Mouse (Mus musculus) liver, adult (tissue): ENCODE data around the gene Gm266.

Experiments
- GATA4 ChIP-seq: IDR thresholded peaks from 2 replicates; pipeline ENCODE4 v1.6.1; 2014; ENCODE audit warnings: mild to moderate bottlenecking, low read length; ENCODE audit not compliant: insufficient replicate concordance

The Gm266 gene

GRCm38 (mm10) chr12:111513673-111514072 lies 28.1 kb upstream of the Gm266 start:
- no peak for TF ChIP-seq GATA4

- no peak for TF ChIP-seq GATA4
These were observed 27.0 kb upstream of the Gm266 start for GRCm38 (mm10) chr12:111512572-111513063.

DNA sequence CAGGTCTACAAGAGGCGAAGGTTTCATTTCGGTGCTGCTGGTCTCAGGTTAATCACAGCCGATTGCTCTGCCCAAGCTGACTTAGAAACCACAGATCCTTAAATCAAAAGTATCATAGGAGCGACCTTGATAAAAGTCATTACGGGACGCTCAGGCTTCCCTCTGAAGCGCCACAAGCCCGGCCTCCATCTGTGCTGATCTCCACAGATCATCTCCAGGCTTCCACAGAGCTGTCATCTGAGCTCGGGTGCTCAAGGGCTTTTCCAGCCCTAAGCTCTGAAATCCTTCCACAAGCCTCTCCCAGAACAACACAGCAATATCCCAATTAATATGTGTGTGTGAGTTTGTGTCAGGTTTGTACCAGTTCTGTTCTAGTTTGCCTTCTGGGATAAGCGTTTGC lies 22.3 kb upstream of the Gm266 start:
- TF ChIP-seq GATA4: no peak

DNA sequence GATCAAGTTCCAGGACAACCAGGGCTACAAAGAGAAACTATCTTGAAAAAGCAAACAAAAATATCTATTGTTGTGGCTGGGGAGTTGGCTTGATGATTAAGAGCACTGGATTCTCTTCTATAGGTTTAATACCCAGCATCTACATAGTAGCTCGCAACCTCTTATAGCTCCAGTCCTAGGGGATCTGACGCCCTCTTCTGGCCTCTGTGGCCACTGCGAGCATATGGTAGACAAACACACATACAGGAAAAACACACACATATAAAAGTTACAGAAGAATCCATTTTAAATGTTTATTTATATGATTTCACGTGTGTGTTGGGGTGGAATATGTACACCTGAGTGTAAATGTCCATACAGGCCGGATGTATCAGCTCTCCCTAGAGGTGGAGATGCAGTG lies 21.4 kb upstream of the Gm266 start:
- TF ChIP-seq GATA4: no peak

- TF ChIP-seq GATA4: no peak
These were observed 19.3 kb upstream of the Gm266 start for GRCm38 (mm10) chr12:111504904-111505303.

GRCm38 (mm10) chr12:111503571-111503970 lies 17.9 kb upstream of the Gm266 start:
- TF ChIP-seq GATA4: no peak

GRCm38 (mm10) chr12:111503063-111503567 lies 17.5 kb upstream of the Gm266 start:
- no peak for TF ChIP-seq GATA4

DNA sequence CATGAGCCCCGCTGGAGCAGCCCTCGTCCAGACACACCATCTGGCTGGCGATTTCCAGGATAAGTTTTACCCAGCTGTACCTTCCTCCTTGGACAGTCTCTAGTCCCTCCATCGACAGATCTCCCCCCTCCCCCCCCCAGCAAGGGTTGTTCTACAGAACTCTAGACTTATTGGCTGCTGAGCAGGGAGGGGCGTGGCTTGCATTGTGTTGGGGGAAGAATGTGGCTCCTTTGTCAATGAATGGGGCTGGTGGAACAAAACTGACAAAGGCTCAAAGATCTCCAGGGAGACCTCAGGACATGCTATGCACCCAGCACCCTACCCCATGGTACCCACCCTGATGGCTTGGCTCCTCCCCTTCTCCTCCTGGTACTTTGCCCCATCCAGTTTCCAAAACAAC lies 15.1 kb upstream of the Gm266 start:
- no peak for TF ChIP-seq GATA4

GRCm38 (mm10) chr12:111499617-111500016 lies 14.0 kb upstream of the Gm266 start:
- TF ChIP-seq GATA4: no peak

- no peak for TF ChIP-seq GATA4
These were observed 11.5 kb upstream of the Gm266 start for GRCm38 (mm10) chr12:111497076-111497475.

DNA sequence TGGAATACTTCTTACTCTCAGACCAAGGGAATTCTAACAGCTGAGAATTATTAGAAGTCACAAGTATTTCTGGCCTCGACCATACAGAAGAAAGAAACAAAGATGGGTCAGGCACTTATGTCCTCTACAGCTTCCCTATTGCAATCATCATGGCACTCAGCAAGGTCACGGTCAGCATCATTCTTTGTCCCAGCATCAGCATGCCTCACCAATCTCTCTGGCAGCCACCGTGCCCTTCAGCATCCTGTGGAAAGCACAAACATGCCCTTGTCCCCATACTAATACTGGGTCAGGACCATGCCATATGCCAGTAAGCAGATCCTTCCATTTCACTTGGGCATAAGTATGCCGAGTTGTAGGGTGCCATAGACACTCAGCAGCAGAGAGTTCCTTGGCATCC lies 9.3 kb upstream of the Gm266 start:
- no peak for TF ChIP-seq GATA4

GRCm38 (mm10) chr12:111489261-111489865 lies 3.7 kb upstream of the Gm266 start:
- TF ChIP-seq GATA4: no peak

DNA sequence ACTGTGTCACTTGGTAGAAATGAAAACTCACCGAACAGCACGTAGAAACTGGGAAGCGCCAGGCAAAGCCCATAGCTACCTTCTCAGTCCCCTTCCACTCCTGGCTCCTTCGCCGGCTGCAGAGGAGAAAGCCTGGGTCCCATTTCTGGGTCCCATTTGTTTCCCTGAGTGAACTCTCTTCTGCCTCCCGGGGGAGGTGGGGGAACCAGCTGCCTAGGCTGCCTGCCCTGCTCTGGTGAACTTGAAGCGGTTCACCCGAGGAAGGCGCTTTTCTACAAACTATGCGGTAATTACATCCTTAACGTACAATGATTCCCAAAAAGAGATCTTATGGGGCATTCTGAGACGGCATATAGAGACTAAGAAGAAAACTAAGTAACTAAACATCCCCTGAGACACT lies 832 bp upstream of the Gm266 start:
- no peak for TF ChIP-seq GATA4

DNA sequence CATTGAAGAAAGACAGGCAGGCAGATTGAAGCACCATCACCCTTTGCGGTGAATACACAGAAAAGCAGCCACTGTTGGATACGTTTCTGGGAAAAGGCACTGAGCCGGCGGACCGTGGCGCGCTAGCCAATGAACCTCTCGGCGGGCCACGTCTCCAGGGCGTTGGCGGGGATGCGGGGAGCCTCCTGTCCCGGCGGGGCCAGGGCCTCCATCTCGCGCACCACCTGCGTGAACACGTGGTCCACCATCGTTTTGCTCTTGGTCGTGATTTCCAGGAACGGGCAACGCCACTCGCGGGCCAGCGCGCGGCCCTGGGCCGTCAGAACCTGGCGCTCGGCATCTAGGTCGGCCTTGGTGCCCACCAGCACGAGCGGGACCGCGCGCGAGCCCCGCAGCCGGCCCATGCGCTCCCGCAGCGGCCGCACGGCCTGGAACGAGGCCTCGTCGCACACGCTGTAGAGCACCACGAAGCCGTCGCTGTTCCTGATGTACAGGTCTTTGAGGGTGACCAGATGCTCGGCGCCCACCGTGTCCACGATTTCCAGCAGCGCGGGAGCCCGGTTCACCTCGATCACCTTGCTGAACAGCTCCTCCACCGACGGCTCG lies 474 bp downstream of the Gm266 start:
- no peak for TF ChIP-seq GATA4

GRCm38 (mm10) chr12:111479917-111480316 lies 5.7 kb downstream of the Gm266 start:
- no peak for TF ChIP-seq GATA4

GRCm38 (mm10) chr12:111478924-111479323 lies 6.7 kb downstream of the Gm266 start:
- TF ChIP-seq GATA4: no peak

DNA sequence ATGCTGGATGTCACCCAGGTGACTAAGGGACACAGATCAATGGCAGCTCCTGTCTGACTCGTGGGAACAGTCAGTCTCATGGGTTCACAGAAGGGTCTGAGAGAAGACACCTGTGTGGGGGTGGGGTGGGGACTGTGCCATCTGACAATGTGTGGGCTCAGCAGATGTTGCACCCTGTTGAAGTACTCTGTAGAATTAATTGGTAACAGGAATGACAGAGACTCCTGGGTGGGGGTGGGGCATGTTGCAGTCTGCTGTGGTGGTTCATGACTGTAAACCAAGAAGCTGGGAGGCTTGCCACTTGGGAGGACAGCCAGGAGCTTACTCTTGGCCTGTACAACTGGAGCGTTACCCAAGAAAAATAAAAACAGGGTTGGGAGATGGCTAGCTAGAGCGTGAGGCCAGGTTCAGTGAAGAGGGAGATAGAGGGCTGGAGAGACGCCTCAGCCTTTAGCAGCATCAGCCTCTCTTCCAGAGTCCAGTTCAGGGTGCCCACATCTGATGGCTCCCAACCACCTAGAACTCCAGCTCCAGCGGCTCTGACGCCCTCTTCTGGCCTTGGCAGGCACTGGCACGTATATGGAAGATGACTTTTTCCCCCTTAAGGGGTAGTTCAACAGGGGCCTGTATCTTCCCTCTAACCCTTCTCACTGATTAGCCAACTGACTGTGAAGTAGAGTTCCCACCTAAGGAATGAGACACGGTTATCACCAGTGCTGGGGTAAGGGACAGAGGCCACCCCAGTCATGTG lies 10.6 kb downstream of the Gm266 start:
- TF ChIP-seq GATA4: no peak

- no peak for TF ChIP-seq GATA4
These were observed 11.2 kb downstream of the Gm266 start for GRCm38 (mm10) chr12:111474384-111474783.
